Mouse (Mus musculus) mesoderm, embryonic 11.5 days (tissue): ENCODE data around the gene Zdhhc3.

ENCODE experiments used
- DNase-seq: peaks from one replicate; pipeline ENCODE4 v3.0.0-alpha.2; 2012; ENCODE audit warnings: low read depth, low spot score

Zdhhc3 gene

GRCm38 (mm10) chr9:123020995-123021631 is 91.9 kb downstream of the Zdhhc3 start, which contains the start of gene Tmem42:
TSS of gene Tmem42 (plus strand) at chr9:123021326.
- peak; percentile 86 for DNase-seq
